In genomic region chr13:67081142-67081713, GRCm38 (mm10) we compare ENCODE assay signal across 7 mouse cellular contexts. TPM values are rescaled to one million over a fixed set of nuclear protein-coding genes. Genes with fewer than 3 reads are reported as not detected.
DNase-seq lines count a peak whose midpoint lies in the region; ATAC-seq lines count a peak whose summit lies in the region.

No protein-coding gene starts in this region.

- peaks cover 7% of the 10 kb centered on the region; the same call in 1 of the 2 replicates for H3K4me1 ChIP-seq in embryonic facial prominence, embryonic 10.5 days
- peaks cover 3% of the 10 kb centered on the region for H3K4me1 ChIP-seq in limb, embryonic 10.5 days
- peaks cover 7% of the 10 kb centered on the region for H3K4me1 ChIP-seq in midbrain, embryonic 13.5 days (replicated peaks)

- peak; percentile 90 for ATAC-seq in granulocyte monocyte progenitor cell, adult 5-6 weeks (replicated peaks; ENCODE audit: poor library complexity, severe bottlenecking)
- peak; percentile 99 for ATAC-seq in midbrain, embryonic 13.5 days

- DNase-seq in adrenal gland, postnatal 14 days, result peak; percentile 90
- DNase-seq in embryonic facial prominence, embryonic 10.5 days (ENCODE audit: low spot score), result peak; percentile 88
- DNase-seq in kidney, adult 11 months, result peak; percentile 87
- peak; percentile 87 for DNase-seq in limb, embryonic 10.5 days (ENCODE audit: low spot score)
- DNase-seq in spleen, adult 12 weeks (ENCODE audit: low spot score), result peak; percentile 40

- H3K27me3 ChIP-seq in embryonic facial prominence, embryonic 10.5 days (replicated peaks; ENCODE audit: low read depth, poor library complexity, severe bottlenecking), result no peaks in the 10 kb centered on the region
- no peaks in the 10 kb centered on the region for H3K27me3 ChIP-seq in limb, embryonic 10.5 days (ENCODE audit: low read depth, poor library complexity, severe bottlenecking)
- no peaks in the 10 kb centered on the region for H3K27me3 ChIP-seq in midbrain, embryonic 13.5 days

- peak overlapping the region; percentile 74 for H3K4me2 ChIP-seq in midbrain, embryonic 13.5 days (replicated peaks)

- peak overlapping the region; percentile 76 for H3K4me3 ChIP-seq in embryonic facial prominence, embryonic 10.5 days
- H3K4me3 ChIP-seq in limb, embryonic 10.5 days, result peak overlapping the region; percentile 63
- H3K4me3 ChIP-seq in midbrain, embryonic 13.5 days (replicated peaks), result peak overlapping the region; percentile 68

- H3K36me3 ChIP-seq in embryonic facial prominence, embryonic 10.5 days (replicated peaks), result peaks cover 30% of the 10 kb centered on the region
- peaks cover 22% of the 10 kb centered on the region for H3K36me3 ChIP-seq in limb, embryonic 10.5 days
- H3K36me3 ChIP-seq in midbrain, embryonic 13.5 days, result peaks cover 22% of the 10 kb centered on the region

- peaks cover 8% of the 10 kb centered on the region; the same call in 1 of the 2 replicates for H3K9me3 ChIP-seq in embryonic facial prominence, embryonic 10.5 days
- no peaks in the 10 kb centered on the region for H3K9me3 ChIP-seq in limb, embryonic 10.5 days (replicated peaks)
- peaks cover 19% of the 10 kb centered on the region for H3K9me3 ChIP-seq in midbrain, embryonic 13.5 days

- peak overlapping the region; percentile 78 for H3K9ac ChIP-seq in midbrain, embryonic 13.5 days (replicated peaks)

- peak overlapping the region; percentile 93 for H3K27ac ChIP-seq in embryonic facial prominence, embryonic 10.5 days (replicated peaks)
- H3K27ac ChIP-seq in limb, embryonic 10.5 days, result peak overlapping the region; percentile 90
- peak overlapping the region; percentile 73 for H3K27ac ChIP-seq in midbrain, embryonic 13.5 days

- under 1% methylated on average over 24 of the region's 24 CpGs for WGBS in embryonic facial prominence, embryonic 10.5 days
- WGBS in limb, embryonic 10.5 days, result under 1% methylated on average over 24 of the region's 24 CpGs
- 1% methylated on average over 24 of the region's 24 CpGs for WGBS in midbrain, embryonic 13.5 days

RNA-seq across cellular contexts. Expression of gene Zfp708, which starts 16.5 kb away (rescaled TPM):
- total RNA-seq in adrenal gland, postnatal 14 days (2021), result 1.1 TPM in 2 replicates
- polyA plus RNA-seq in embryonic facial prominence, embryonic 10.5 days (2016; fragmentation: Nextera tagmentation; extraction: Ambion mirVana), result 6.0 and 6.3 TPM in 2 replicates
- 0.37 and 4.0 TPM in 2 replicates for total RNA-seq in granulocyte monocyte progenitor cell, adult 5-6 weeks (2014; fragmentation: Nextera tagmentation)
- total RNA-seq in granulocyte monocyte progenitor cell, adult 5-6 weeks (2017), result 1.8 and 2.9 TPM in 2 replicates
- polyA plus RNA-seq in limb, embryonic 10.5 days (2016; fragmentation: Nextera tagmentation; extraction: Ambion mirVana), result 4.9 and 6.8 TPM in 2 replicates
- polyA plus RNA-seq in midbrain, embryonic 13.5 days (2015; fragmentation: Nextera tagmentation; extraction: Ambion mirVana), result 9.5 and 10.1 TPM in 2 replicates

RNA-seq across cellular contexts. Expression of gene Zfp712, which starts 20.3 kb away (rescaled TPM):
- total RNA-seq in adrenal gland, postnatal 14 days (2021), result 1.3 and 1.7 TPM in 2 replicates
- 3.4 and 3.6 TPM in 2 replicates for polyA plus RNA-seq in embryonic facial prominence, embryonic 10.5 days (2016; fragmentation: Nextera tagmentation; extraction: Ambion mirVana)
- 3.4 and 3.9 TPM in 2 replicates for total RNA-seq in granulocyte monocyte progenitor cell, adult 5-6 weeks (2014; fragmentation: Nextera tagmentation)
- total RNA-seq in granulocyte monocyte progenitor cell, adult 5-6 weeks (2017), result 2.2 and 5.0 TPM in 2 replicates
- polyA plus RNA-seq in limb, embryonic 10.5 days (2016; fragmentation: Nextera tagmentation; extraction: Ambion mirVana), result 2.4 and 4.3 TPM in 2 replicates
- 6.2 and 7.2 TPM in 2 replicates for polyA plus RNA-seq in midbrain, embryonic 13.5 days (2015; fragmentation: Nextera tagmentation; extraction: Ambion mirVana)

RNA-seq across cellular contexts. Expression of gene Gm28557, which starts 27.2 kb away (rescaled TPM):
- 3.4 and 4.2 TPM in 2 replicates for total RNA-seq in adrenal gland, postnatal 14 days (2021)
- polyA plus RNA-seq in embryonic facial prominence, embryonic 10.5 days (2016; fragmentation: Nextera tagmentation; extraction: Ambion mirVana), result 2.7 and 3.2 TPM in 2 replicates
- 0.36 and 12.7 TPM in 2 replicates for total RNA-seq in granulocyte monocyte progenitor cell, adult 5-6 weeks (2014; fragmentation: Nextera tagmentation)
- total RNA-seq in granulocyte monocyte progenitor cell, adult 5-6 weeks (2017), result 1.4 and 3.2 TPM in 2 replicates
- 1.8 and 2.9 TPM in 2 replicates for polyA plus RNA-seq in limb, embryonic 10.5 days (2016; fragmentation: Nextera tagmentation; extraction: Ambion mirVana)
- polyA plus RNA-seq in midbrain, embryonic 13.5 days (2015; fragmentation: Nextera tagmentation; extraction: Ambion mirVana), result 2.0 and 3.0 TPM in 2 replicates

RNA-seq across cellular contexts. Expression of gene Rslcan18, which starts 34.8 kb away (rescaled TPM):
- 0.90 and 1.0 TPM in 2 replicates for total RNA-seq in adrenal gland, postnatal 14 days (2021)
- polyA plus RNA-seq in embryonic facial prominence, embryonic 10.5 days (2016; fragmentation: Nextera tagmentation; extraction: Ambion mirVana), result 0.23 and 0.29 TPM in 2 replicates
- 2.4 TPM in 1 of 2 replicates, not detected in the other for total RNA-seq in granulocyte monocyte progenitor cell, adult 5-6 weeks (2014; fragmentation: Nextera tagmentation)
- total RNA-seq in granulocyte monocyte progenitor cell, adult 5-6 weeks (2017), result 1.8 TPM in 1 of 2 replicates, not detected in the other
- polyA plus RNA-seq in limb, embryonic 10.5 days (2016; fragmentation: Nextera tagmentation; extraction: Ambion mirVana), result 0.19 and 0.31 TPM in 2 replicates
- 0.08 TPM in 1 of 2 replicates, not detected in the other for polyA plus RNA-seq in midbrain, embryonic 13.5 days (2015; fragmentation: Nextera tagmentation; extraction: Ambion mirVana)

RNA-seq across cellular contexts. Expression of gene Zfp759, which starts 40.2 kb away (rescaled TPM):
- total RNA-seq in adrenal gland, postnatal 14 days (2021), result 4.6 and 5.5 TPM in 2 replicates
- polyA plus RNA-seq in embryonic facial prominence, embryonic 10.5 days (2016; fragmentation: Nextera tagmentation; extraction: Ambion mirVana), result 1.7 and 2.6 TPM in 2 replicates
- 3.4 and 4.0 TPM in 2 replicates for total RNA-seq in granulocyte monocyte progenitor cell, adult 5-6 weeks (2014; fragmentation: Nextera tagmentation)
- total RNA-seq in granulocyte monocyte progenitor cell, adult 5-6 weeks (2017), result 8.4 and 13.4 TPM in 2 replicates
- 1.5 and 1.9 TPM in 2 replicates for polyA plus RNA-seq in limb, embryonic 10.5 days (2016; fragmentation: Nextera tagmentation; extraction: Ambion mirVana)
- polyA plus RNA-seq in midbrain, embryonic 13.5 days (2015; fragmentation: Nextera tagmentation; extraction: Ambion mirVana), result 3.5 and 3.8 TPM in 2 replicates

Comparison
In these comparisons a context has a peak if more than half of its experiments do, and no peak if none do; other contexts are left out.
1. Peak in every context shown above with its lines: DNase-seq, ATAC-seq, H3K4me3 ChIP-seq and H3K27ac ChIP-seq.
2. DNase-seq: peak in every context shown above with its lines; median percentile 90 in adrenal gland, postnatal 14 days; 88 in embryonic facial prominence, embryonic 10.5 days; 87 in kidney, adult 11 months; 87 in limb, embryonic 10.5 days; 40 in spleen, adult 12 weeks.